Mouse (Mus musculus) adrenal gland, postnatal 14 days (tissue): ENCODE measurements around the gene Gm49392. TPM values are rescaled to one million over a fixed set of nuclear protein-coding genes. Genes with fewer than 3 reads are reported as not detected.

ENCODE experiments used
- total RNA-seq: library from RNA; stranded (reverse); gene quantifications from 2 replicates; pipeline ENCODE4 v1.2.3, GENCODE M21; 2021

Gene Gm49392
- total RNA-seq, 1 experiment from 2014 or later, result 2.5 TPM

Other genes with a start within 250 kb of the Gm49392 start
- not detected in 2 replicates for gene BC051665, start 110.5 kb downstream of the Gm49392 start, total RNA-seq
- gene Ctsll3, start 94.0 kb downstream of the Gm49392 start, total RNA-seq, result not detected in 2 replicates
- 34.7 and 39.4 TPM in 2 replicates for gene 4930486L24Rik, start 32.4 kb downstream of the Gm49392 start, total RNA-seq
- 7.1 and 9.8 TPM in 2 replicates for gene Ctla2b, start 553 bp upstream of the Gm49392 start, total RNA-seq
- gene Tpbpb, start 8.0 kb upstream of the Gm49392 start, total RNA-seq, result not detected in 2 replicates
- gene Gm49393, start 38.7 kb upstream of the Gm49392 start, total RNA-seq, result not detected in 2 replicates
- gene Gm49391, start 39.7 kb upstream of the Gm49392 start, total RNA-seq, result 0.75 and 2.1 TPM in 2 replicates
- 45.6 and 76.5 TPM in 2 replicates for gene Ctla2a, start 39.7 kb upstream of the Gm49392 start, total RNA-seq
- not detected in 2 replicates for gene Tpbpa, start 45.1 kb upstream of the Gm49392 start, total RNA-seq
- not detected in 2 replicates for gene Ctsj, start 109.1 kb upstream of the Gm49392 start, total RNA-seq
- gene Ctsq, start 143.7 kb upstream of the Gm49392 start, total RNA-seq, result not detected in 2 replicates